Mouse (Mus musculus) regulatory T cell (primary cell): Measurements from ENCODE around the gene Lmtk3.

Source experiments
- in situ Hi-C: fragments of 300-600 bp; cut with MboI, MseI; formaldehyde crosslinking; loops from one replicate; pipeline ENCODE4 v1.15.1; 2025; ENCODE audit warnings: high pct_unique_total_duplicates

Lmtk3 gene

GRCm38 (mm10) chr7:45853089-45853488 is 69.6 kb downstream of the Lmtk3 start:
- in situ Hi-C loops, result no loop called here
